Mouse (Mus musculus) embryo, embryonic 9.5 days (tissue): ENCODE results near the gene Wnt10b.
A peak's percentile ranks its signal among the peaks of the same experiment; 100 is the strongest.

Experiments
- DNase-seq: peaks from one replicate; pipeline ENCODE4 v3.0.0-alpha.2; 2017; ENCODE audit errors: extremely low spot score

Wnt10b gene

GRCm38 (mm10) chr15:98729791-98730545 lies 48.0 kb downstream of the Wnt10b start:
- no peak for DNase-seq

- no peak for DNase-seq
These were observed 49.6 kb downstream of the Wnt10b start for GRCm38 (mm10) chr15:98728366-98728765.

- DNase-seq, result peak; percentile 81
These were observed 50.3 kb downstream of the Wnt10b start, which contains the start of gene Fkbp11 for GRCm38 (mm10) chr15:98727443-98728321. Gene Fkbp11, minus strand, starts transcription at chr15:98728198.

- no peak for DNase-seq
These were observed 51.2 kb downstream of the Wnt10b start for GRCm38 (mm10) chr15:98726746-98727145.

- DNase-seq, result no peak
These were observed 51.9 kb downstream of the Wnt10b start for GRCm38 (mm10) chr15:98726079-98726478.

GRCm38 (mm10) chr15:98724441-98724840 lies 53.5 kb downstream of the Wnt10b start:
- no peak for DNase-seq

- no peak for DNase-seq
These were observed 55.1 kb downstream of the Wnt10b start for GRCm38 (mm10) chr15:98722854-98723253.

- no peak for DNase-seq
These were observed 55.8 kb downstream of the Wnt10b start for GRCm38 (mm10) chr15:98722191-98722590.
